Mouse (Mus musculus): ENCODE results near the gene Adamts17.

Adamts17 gene

GRCm38 (mm10) chr7:66933251-66933650 lies 93.7 kb downstream of the Adamts17 start:
- DNase-seq (ENCODE audit: low spot score in 2 of 2), result no peak

DNA sequence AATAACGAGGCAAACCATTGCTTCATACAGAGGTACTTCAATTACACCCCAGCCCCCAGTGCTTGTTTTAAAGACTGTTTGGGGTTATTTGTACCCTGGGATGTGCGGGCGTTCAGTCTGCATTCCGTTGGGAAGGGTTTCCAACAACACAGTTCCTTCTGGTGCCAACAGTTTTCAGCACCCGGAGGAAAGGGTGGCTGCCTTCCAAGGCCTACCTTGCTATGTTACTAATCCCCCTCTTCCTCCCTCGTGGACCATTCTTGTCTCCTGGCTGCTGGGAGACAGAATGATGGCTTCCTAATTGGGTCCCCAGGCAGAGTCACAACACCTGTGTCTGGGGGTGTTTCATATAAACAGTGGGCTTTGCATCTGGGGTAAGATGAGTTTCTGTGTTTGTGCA lies 94.5 kb downstream of the Adamts17 start:
- no peak for DNase-seq (ENCODE audit: low spot score in 2 of 2)

GRCm38 (mm10) chr7:66935041-66935440 lies 95.5 kb downstream of the Adamts17 start:
- DNase-seq (ENCODE audit: low spot score in 2 of 2), result no peak

DNA sequence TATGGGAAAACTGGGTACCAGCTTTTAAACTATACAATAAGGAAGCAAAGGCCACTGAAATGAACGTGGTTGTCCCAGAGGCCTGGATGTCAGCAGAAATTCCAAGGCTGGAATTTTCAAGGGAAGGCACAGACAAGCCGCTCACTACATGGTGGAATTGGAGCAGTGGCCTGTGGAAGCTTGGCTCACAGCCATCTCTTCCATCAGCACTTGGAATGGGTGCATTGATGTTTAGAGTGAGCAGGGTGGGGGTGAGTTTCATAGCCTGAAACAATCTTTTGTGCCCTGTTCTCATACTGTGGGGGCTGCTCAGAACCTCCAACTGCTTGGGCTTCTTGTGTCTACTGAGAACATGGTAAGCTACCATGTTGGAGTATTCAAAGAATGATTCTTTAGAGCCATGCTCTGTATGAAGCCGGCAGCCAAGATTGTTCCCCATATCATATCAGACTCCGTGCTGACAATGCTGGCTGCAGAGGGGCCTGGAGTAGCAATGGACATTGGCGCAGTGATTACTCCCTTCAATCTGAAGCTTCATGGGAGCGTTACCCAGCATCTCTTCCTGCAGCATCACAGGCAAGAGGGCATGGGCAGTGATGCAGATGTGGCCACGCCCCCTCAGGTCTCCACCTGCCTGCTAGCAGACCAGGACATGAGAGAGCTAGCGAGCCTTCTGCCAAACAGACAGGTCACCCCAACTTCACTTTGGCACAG lies 96.7 kb downstream of the Adamts17 start:
- no peak for DNase-seq (ENCODE audit: low spot score in 2 of 2)

- no peak for DNase-seq (ENCODE audit: low spot score in 2 of 2)
Observed at GRCm38 (mm10) chr7:66936911-66937310, 97.4 kb downstream of the Adamts17 start.

- no peak for DNase-seq (ENCODE audit: low spot score in 2 of 2)
Observed at GRCm38 (mm10) chr7:66938988-66939783, 99.7 kb downstream of the Adamts17 start.

DNA sequence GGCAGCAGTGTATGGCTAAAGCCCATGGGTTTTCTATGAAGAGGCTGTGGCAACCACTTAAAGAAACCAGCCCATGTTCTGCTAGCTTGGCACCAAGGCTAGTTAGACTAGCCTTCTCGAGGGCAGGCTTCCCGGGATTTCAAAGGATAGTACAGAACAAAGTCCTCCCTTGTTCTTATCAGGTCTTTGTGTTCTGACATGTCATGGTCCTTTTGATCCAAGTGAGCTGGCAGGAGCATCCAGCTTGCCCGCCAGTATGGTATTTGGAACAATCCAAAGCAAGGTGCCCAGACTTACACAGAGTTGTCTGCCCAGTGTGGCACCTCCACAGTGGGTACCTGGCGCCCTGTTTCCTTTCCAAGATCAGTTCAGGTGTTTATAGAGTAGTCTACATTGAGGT lies 101.2 kb downstream of the Adamts17 start:
- no peak for DNase-seq (ENCODE audit: low spot score in 2 of 2)

DNA sequence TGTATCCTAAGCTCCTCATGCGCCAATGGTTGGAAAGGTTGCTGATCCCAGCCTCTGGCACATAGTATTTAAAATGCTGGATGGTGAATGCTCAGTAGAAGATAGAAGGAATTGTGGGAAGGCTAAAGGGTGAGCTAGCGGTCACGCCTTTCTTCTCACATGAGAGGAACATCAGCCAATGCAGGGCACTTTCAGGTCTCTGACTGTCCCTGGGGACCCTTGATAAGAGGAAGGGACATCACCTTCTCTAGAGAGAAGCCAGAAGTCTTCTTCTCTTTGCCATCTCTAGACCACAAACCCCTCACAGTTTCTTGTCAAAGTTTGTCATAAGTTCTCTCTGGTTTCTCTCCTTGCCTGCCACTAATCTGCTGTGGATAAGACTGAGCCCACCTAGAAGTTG lies 109.5 kb downstream of the Adamts17 start:
- no peak for DNase-seq (ENCODE audit: low spot score in 2 of 2)

- no peak for DNase-seq (ENCODE audit: low spot score in 2 of 2)
Observed at GRCm38 (mm10) chr7:66952921-66953320, 113.4 kb downstream of the Adamts17 start.

- DNase-seq (ENCODE audit: low spot score in 2 of 2), result no peak
Observed at GRCm38 (mm10) chr7:66954073-66954472, 114.5 kb downstream of the Adamts17 start.

DNA sequence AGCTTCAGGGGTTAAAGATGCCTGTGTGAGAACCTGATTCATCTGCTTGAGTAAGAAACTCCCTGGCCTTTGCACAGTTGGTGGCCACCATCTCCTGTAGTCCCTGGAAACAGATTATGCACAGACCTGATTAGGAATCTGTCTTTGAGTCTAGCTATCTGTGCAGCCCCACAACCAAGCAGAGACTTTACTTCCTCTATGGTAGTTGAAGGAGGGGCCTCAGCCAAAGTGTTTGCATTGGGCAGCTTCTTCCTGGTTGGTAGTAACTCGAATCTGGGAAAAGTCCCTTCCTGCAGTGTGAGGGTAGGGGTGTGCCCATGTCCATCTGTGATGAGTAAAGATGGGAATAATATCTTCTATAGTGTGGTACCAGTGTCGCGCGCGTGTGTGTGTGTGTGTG lies 115.2 kb downstream of the Adamts17 start:
- DNase-seq (ENCODE audit: low spot score in 2 of 2), result no peak

- DNase-seq (ENCODE audit: low spot score in 2 of 2), result no peak
Observed at GRCm38 (mm10) chr7:66955455-66955919, 116.0 kb downstream of the Adamts17 start.

DNA sequence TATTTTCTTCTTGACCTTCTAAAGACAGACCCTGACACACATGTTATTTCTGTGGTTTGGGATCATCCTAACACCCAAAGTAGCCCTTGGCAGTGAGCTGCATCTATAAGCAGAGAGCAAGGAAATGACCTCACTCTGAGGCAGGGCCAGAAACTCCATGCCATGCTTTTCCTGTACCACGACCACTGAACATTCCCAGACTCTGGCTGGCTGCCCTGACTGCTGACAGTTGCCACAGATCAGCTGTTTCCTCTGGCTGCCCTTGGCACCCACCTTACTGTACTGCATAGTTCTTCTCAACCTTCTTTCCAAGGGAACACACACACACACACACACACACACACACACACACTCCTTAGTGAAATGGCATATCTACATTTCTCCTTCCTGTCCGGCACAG lies 116.4 kb downstream of the Adamts17 start:
- peak in 1 of 2 experiments; percentile 38 for DNase-seq (ENCODE audit: low spot score in 2 of 2)

DNA sequence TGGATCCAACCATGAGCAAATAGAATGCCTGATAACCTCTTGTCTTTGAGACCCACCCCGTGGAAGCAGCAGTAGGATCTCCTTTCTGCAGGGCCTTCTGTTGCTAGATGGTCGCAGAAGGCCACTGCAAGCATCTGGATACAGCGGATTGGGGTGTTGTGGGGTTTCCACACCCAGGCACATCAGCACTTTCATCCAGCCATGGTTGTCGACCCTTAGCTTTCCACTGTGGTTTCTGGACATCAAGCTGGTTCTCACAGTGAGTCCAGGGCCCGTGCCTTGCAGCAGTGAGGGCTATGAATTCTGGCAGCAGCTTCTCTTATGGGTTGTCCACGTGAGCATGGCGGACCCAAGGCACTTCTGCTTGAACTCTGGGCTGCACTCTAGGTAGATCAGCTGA lies 118.2 kb downstream of the Adamts17 start:
- DNase-seq (ENCODE audit: low spot score in 2 of 2), result no peak

GRCm38 (mm10) chr7:66960246-66961033 lies 120.9 kb downstream of the Adamts17 start:
- no peak for DNase-seq (ENCODE audit: low spot score in 2 of 2)

- DNase-seq (ENCODE audit: low spot score in 2 of 2), result no peak
Observed at GRCm38 (mm10) chr7:66962736-66963135, 123.2 kb downstream of the Adamts17 start.

GRCm38 (mm10) chr7:66963541-66963940 lies 124.0 kb downstream of the Adamts17 start:
- no peak for DNase-seq (ENCODE audit: low spot score in 2 of 2)

- DNase-seq (ENCODE audit: low spot score in 2 of 2), result no peak
Observed at GRCm38 (mm10) chr7:66966541-66967205, 127.1 kb downstream of the Adamts17 start.

GRCm38 (mm10) chr7:66967206-66967919 lies 127.8 kb downstream of the Adamts17 start:
- DNase-seq (ENCODE audit: low spot score in 2 of 2), result no peak

- no peak for DNase-seq (ENCODE audit: low spot score in 2 of 2)
Observed at GRCm38 (mm10) chr7:66968661-66969060, 129.1 kb downstream of the Adamts17 start.

GRCm38 (mm10) chr7:66969199-66969598 lies 129.7 kb downstream of the Adamts17 start:
- peak in 1 of 2 experiments; percentile 5 for DNase-seq (ENCODE audit: low spot score in 2 of 2)

Data from spleen, postnatal 10 days (tissue).